Mouse (Mus musculus): ENCODE data around the gene Stk17b.

The Stk17b gene

GRCm38 (mm10) chr1:53784721-53785418, at the start of gene Stk17b:
Stk17b (minus strand) TSS chr1:53785224.
- peak; percentile 90 for DNase-seq (ENCODE audit: low read depth, low spot score)

GRCm38 (mm10) chr1:53830286-53830685, 45.3 kb upstream of the Stk17b start:
- no peak for DNase-seq (ENCODE audit: low read depth, low spot score)

GRCm38 (mm10) chr1:53829089-53829488, 44.1 kb upstream of the Stk17b start:
- no peak for DNase-seq (ENCODE audit: low read depth, low spot score)

GRCm38 (mm10) chr1:53824446-53825337, 39.7 kb upstream of the Stk17b start:
- no peak for DNase-seq (ENCODE audit: low read depth, low spot score)

- DNase-seq (ENCODE audit: low read depth, low spot score), result no peak
These were observed 38.8 kb upstream of the Stk17b start for GRCm38 (mm10) chr1:53823687-53824445.

- DNase-seq (ENCODE audit: low read depth, low spot score), result no peak
These were observed 37.0 kb upstream of the Stk17b start for GRCm38 (mm10) chr1:53821983-53822382.

GRCm38 (mm10) chr1:53820041-53820632, 35.1 kb upstream of the Stk17b start:
- DNase-seq (ENCODE audit: low read depth, low spot score), result no peak

- DNase-seq (ENCODE audit: low read depth, low spot score), result no peak
These were observed 33.2 kb upstream of the Stk17b start for GRCm38 (mm10) chr1:53818072-53818862.

- DNase-seq (ENCODE audit: low read depth, low spot score), result no peak
These were observed 31.3 kb upstream of the Stk17b start for GRCm38 (mm10) chr1:53816353-53816752.

GRCm38 (mm10) chr1:53814077-53814705, 29.2 kb upstream of the Stk17b start:
- DNase-seq (ENCODE audit: low read depth, low spot score), result no peak

- DNase-seq (ENCODE audit: low read depth, low spot score), result no peak
These were observed 26.9 kb upstream of the Stk17b start for GRCm38 (mm10) chr1:53811919-53812318.

- no peak for DNase-seq (ENCODE audit: low read depth, low spot score)
These were observed 23.2 kb upstream of the Stk17b start for GRCm38 (mm10) chr1:53808229-53808628.

GRCm38 (mm10) chr1:53797811-53798210, 12.8 kb upstream of the Stk17b start:
- DNase-seq (ENCODE audit: low read depth, low spot score), result no peak

GRCm38 (mm10) chr1:53797074-53797473, 12.1 kb upstream of the Stk17b start:
- no peak for DNase-seq (ENCODE audit: low read depth, low spot score)

GRCm38 (mm10) chr1:53796271-53796670, 11.2 kb upstream of the Stk17b start:
- no peak for DNase-seq (ENCODE audit: low read depth, low spot score)

- DNase-seq (ENCODE audit: low read depth, low spot score), result no peak
These were observed 10.6 kb upstream of the Stk17b start for GRCm38 (mm10) chr1:53795591-53795990.

- DNase-seq (ENCODE audit: low read depth, low spot score), result no peak
These were observed 10.1 kb upstream of the Stk17b start for GRCm38 (mm10) chr1:53795081-53795480.

- no peak for DNase-seq (ENCODE audit: low read depth, low spot score)
These were observed 9.3 kb upstream of the Stk17b start for GRCm38 (mm10) chr1:53794279-53794678.

GRCm38 (mm10) chr1:53791343-53791742, 6.3 kb upstream of the Stk17b start:
- DNase-seq (ENCODE audit: low read depth, low spot score), result no peak

- peak; percentile 66 for DNase-seq (ENCODE audit: low read depth, low spot score)
These were observed 718 bp downstream of the Stk17b start for GRCm38 (mm10) chr1:53784291-53784720.

All from c-Kit-negative CD71-positive TER-119-positive erythroid progenitor cells, embryonic 14.5 days (primary cell).